Mouse (Mus musculus): ENCODE results near the gene Txndc5. TPM values are rescaled to one million over a fixed set of nuclear protein-coding genes. Genes with fewer than 3 reads are reported as not detected.

Gene Txndc5
- polyA plus RNA-seq, 1 experiment: 331 TPM

DNA sequence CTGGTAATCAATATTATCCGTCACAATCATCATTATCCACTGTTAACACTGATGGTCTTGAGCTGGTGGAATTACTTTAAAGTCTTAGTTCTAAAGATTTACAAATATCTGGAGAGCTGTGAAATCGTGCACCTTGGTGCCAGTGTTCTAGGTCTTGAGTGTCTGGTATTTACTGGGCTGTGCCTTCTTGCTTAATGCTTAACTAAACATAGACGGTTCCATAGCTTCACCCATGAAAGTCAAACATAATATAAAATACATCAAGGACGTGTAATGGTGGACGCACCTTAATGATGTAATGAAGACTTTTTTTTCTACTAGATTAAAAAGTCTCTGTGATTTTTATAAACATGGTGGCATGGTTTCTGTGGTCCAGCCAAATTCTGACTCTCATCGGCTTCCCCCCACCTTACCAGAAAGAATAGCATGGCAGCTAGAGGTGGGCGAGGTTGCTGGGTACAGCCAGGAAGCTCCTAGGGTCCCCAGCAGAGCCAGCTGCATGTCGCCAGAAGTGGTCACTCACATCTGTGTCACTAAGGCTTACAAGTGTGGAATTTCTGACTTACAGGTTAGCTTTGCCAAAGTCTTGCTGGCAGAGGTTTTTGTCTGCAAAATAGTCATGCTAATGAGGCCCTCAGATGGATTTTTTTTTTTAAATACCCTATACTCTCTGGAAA, 16.3 kb upstream of the Txndc5 start:
- Histone ChIP-seq H3K27ac (ENCODE audit: insufficient read depth, low read length) (no peak overlapping the region), H3K4me1 (ENCODE audit: control insufficient read depth, insufficient read depth, low read length) (no peaks in the 10 kb centered on the region), H3K4me3 (ENCODE audit: insufficient read depth, low read length) (no peak overlapping the region)
- TF ChIP-seq CTCF (IDR thresholded peaks at IDR 0.05; ENCODE audit: borderline replicate concordance, insufficient read depth, low read length): no peak
- no peak for TF ChIP-seq POLR2A (IDR thresholded peaks at IDR 0.05; ENCODE audit: low read depth, low read length)

DNA sequence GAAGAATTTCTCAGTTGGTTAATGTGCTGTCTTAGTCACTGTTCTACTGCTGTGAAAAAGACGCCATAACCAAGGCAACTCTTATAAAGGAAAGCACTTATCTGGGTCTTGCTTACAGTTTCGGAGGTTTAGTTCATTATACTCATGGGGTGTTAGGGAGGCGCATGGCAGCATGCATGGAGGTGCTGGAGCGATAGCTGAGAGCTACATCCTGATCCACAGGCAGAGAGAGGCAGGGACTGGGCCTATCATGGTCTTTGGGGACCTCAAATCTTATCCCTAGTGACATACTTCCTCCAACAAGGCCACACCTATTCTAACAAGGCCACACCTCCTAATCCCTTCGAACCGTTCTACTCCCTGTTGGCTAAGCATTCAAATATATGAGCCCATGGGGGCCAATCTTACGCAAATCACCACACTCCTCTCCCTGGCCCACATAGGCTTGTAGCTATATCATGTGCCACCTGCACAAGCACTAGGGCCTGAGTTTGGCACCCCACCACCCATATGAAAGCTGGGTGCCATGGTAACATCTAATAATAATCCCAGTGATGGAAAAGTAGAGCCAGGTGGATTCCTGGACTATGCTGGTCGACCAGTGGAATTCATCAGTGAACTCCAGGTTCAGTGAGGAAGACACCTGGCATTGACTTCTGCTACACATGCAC, 15.0 kb upstream of the Txndc5 start:
- Histone ChIP-seq H3K4me1 (ENCODE audit: control insufficient read depth, insufficient read depth, low read length) (no peaks in the 10 kb centered on the region), H3K27ac (ENCODE audit: insufficient read depth, low read length) (no peak overlapping the region), H3K4me3 (ENCODE audit: insufficient read depth, low read length) (no peak overlapping the region)
- TF ChIP-seq CTCF (IDR thresholded peaks at IDR 0.05; ENCODE audit: borderline replicate concordance, insufficient read depth, low read length) (no peak), POLR2A (IDR thresholded peaks at IDR 0.05; ENCODE audit: low read depth, low read length) (no peak)

DNA sequence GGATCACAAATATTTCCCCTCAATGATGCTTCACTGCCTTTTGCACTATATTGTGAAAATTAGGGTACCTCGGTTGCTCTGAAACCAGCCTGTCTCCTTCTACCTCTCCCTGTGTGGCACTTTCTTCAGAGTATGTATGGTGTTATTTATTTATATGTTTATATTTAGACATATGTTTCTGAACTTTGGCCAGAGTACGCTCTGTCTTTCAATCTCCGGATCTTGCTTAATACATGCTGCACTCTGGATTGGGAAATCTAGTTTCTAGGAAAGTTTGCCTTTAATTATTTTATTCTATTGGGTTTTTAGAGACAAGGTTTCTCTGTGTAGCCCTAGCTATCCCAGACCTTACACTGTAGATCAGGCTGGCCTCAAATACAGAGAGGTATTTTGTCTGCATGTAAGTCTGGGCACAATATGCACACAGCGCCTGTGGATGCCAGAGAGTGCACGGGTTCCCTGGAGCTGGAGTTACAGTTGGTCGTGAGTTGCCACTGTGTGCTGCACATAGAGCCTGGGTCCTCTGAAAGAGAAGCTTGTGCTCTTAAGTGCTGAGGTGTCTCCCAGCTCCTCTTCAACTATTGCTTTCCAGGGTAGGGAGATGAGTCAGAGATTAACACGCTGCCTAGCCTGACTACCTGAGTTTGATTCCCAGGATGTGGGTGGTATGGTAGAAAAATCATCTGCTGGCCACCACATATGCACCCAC, 10.7 kb upstream of the Txndc5 start:
- Histone ChIP-seq H3K27ac (ENCODE audit: insufficient read depth, low read length) (no peak overlapping the region), H3K4me3 (ENCODE audit: insufficient read depth, low read length) (no peak overlapping the region), H3K4me1 (ENCODE audit: control insufficient read depth, insufficient read depth, low read length) (peaks cover 5% of the 10 kb centered on the region; the same call in 1 of the 2 replicates)
- no peak for TF ChIP-seq POLR2A (IDR thresholded peaks at IDR 0.05; ENCODE audit: low read depth, low read length)

DNA sequence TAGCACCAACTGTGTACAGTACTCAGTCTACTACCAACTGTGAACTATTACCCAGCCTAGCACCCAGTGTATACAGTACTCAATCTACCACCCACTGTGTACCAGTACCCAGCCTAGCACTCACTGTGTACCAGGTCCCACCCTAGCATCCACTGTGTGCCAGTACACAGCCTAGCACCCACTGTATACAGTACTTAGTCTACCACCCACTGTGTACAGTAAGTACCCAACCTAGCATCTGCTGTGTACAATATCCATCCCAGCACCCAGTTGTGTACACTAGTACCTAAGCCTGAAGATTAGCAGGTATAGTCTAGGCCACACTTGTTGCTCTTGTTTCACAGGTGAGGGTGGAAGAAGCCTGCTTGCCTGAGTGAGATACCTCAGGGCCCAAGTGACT, 8.9 kb upstream of the Txndc5 start:
- TF ChIP-seq CTCF (IDR thresholded peaks at IDR 0.05; ENCODE audit: borderline replicate concordance, insufficient read depth, low read length) (no peak), POLR2A (IDR thresholded peaks at IDR 0.05; ENCODE audit: low read depth, low read length) (no peak)
- no peak overlapping the region for H3K27ac ChIP-seq (ENCODE audit: insufficient read depth, low read length)
- no peak overlapping the region for H3K4me3 ChIP-seq (ENCODE audit: insufficient read depth, low read length)
- H3K4me1 ChIP-seq (ENCODE audit: control insufficient read depth, insufficient read depth, low read length): peaks cover 7% of the 10 kb centered on the region

DNA sequence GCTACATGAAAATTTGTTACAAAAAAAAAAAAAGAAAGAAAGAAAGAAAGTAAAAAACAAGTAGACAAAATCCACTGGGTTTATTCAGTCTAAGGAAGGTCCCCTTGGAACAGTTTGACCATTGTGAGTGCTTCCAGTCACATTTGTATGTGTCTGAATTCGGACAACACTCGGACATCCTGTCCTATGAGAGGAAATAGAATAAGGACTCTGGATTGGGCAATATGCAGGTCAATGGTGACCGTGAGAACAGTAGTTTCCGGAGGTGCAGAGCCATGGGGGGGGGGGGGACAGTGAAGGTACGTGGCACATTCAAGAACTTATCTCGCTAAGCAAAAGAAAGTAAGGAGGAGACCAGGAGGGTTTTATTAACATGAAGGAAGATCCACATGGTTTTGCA, 6.1 kb upstream of the Txndc5 start:
- TF ChIP-seq CTCF (IDR thresholded peaks at IDR 0.05; ENCODE audit: borderline replicate concordance, insufficient read depth, low read length) (no peak), POLR2A (IDR thresholded peaks at IDR 0.05; ENCODE audit: low read depth, low read length) (no peak)
- H3K27ac ChIP-seq (ENCODE audit: insufficient read depth, low read length): no peak overlapping the region
- H3K4me3 ChIP-seq (ENCODE audit: insufficient read depth, low read length): no peak overlapping the region
- H3K4me1 ChIP-seq (ENCODE audit: control insufficient read depth, insufficient read depth, low read length): peaks cover 7% of the 10 kb centered on the region

DNA sequence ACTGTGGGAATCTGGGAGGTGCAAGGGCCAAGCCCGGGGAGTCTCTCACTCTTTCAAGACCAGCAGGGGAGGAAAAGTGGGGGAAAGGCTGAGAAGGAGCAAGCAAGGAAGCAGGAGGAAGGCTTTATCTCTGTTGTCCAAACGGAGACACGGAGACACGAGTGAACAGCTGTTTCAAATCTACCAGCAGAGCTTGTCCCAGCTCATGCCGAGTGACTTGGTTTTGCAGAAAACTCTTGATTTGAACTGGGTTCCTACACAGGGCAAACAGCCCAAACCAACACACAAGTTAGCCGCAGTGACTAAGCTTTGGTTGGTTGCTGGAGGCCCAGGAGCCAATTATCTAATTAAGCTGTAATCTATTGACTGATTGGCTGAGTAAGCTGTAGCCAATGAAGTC, 5.4 kb upstream of the Txndc5 start:
- Histone ChIP-seq H3K4me1 (ENCODE audit: control insufficient read depth, insufficient read depth, low read length) (peaks cover 7% of the 10 kb centered on the region), H3K27ac (ENCODE audit: insufficient read depth, low read length) (peak overlapping the region; percentile 16; the same call in 1 of the 2 replicates), H3K4me3 (ENCODE audit: insufficient read depth, low read length) (no peak overlapping the region)
- TF ChIP-seq CTCF (IDR thresholded peaks at IDR 0.05; ENCODE audit: borderline replicate concordance, insufficient read depth, low read length): no peak
- no peak for TF ChIP-seq POLR2A (IDR thresholded peaks at IDR 0.05; ENCODE audit: low read depth, low read length)

DNA sequence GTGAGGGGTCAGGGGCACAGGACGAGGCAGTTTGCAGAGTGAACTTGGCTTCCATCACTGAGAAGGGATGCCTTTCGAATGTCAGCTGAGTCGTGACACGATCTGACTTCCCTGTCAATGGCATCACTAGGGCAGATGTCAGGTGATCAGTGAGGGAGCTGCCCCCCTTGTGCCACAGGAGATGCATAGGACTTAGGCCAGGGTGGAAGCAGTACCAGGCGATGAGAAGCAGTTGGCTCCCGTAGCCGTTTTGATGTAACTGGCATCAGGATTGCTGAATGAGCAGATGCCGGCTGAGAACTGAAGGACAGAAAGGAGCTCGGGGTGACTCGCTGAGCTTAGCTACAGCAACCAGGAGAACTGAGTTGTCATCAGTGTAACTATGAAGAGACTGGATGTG, 4.8 kb upstream of the Txndc5 start:
- H3K27ac ChIP-seq (ENCODE audit: insufficient read depth, low read length): 0 out of 2 replicates have a peak overlapping the region, but pooled peaks have one; percentile 16
- no peak for TF ChIP-seq POLR2A (IDR thresholded peaks at IDR 0.05; ENCODE audit: low read depth, low read length)
- TF ChIP-seq CTCF (IDR thresholded peaks at IDR 0.05; ENCODE audit: borderline replicate concordance, insufficient read depth, low read length): no peak
- H3K4me3 ChIP-seq (ENCODE audit: insufficient read depth, low read length): no peak overlapping the region
- peaks cover 7% of the 10 kb centered on the region for H3K4me1 ChIP-seq (ENCODE audit: control insufficient read depth, insufficient read depth, low read length)

DNA sequence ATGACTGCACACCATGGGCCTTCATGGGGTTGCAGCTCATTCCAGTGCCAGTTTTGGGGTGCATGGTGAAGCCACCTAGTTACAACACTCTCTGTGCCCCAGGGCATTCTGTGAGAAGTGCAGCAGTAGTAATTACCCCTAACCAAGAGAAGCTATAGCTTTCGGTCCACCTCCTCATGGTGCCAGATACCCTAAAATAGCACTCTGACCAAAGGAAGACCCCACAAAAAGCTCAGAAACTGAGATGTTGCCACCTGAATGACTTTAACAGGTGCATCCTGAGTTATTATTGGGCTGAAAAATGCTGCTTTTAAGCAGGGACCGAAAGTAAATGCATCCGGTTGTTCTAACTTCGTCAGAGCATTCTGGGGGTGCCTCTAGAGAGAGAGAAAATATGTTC, 2.9 kb upstream of the Txndc5 start:
- no peak for TF ChIP-seq POLR2A (IDR thresholded peaks at IDR 0.05; ENCODE audit: low read depth, low read length)
- TF ChIP-seq CTCF (IDR thresholded peaks at IDR 0.05; ENCODE audit: borderline replicate concordance, insufficient read depth, low read length): no peak
- peaks cover 7% of the 10 kb centered on the region for H3K4me1 ChIP-seq (ENCODE audit: control insufficient read depth, insufficient read depth, low read length)
- H3K27ac ChIP-seq (ENCODE audit: insufficient read depth, low read length): no peak overlapping the region
- no peak overlapping the region for H3K4me3 ChIP-seq (ENCODE audit: insufficient read depth, low read length)

DNA sequence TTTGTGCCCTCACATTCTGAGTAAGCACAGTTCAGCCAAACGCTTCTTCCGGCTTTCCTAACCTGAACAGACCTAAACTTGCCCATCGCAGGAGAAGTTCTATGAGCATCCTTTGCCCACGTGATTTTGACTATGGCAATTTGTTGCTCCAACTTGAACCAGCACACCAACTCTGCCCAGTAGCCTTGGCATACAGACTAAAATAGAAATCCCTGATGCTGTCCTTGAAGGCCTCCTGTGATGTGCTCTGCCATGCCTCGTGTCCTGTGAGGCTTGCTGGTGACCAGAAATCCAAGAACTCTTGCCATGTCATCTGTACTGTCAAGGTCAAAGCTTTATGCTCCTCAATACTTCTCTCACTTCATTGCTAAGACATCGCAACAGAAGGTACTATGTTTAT, 952 bp upstream of the Txndc5 start:
- H3K4me3 ChIP-seq (ENCODE audit: insufficient read depth, low read length): no peak overlapping the region
- no peak overlapping the region for H3K27ac ChIP-seq (ENCODE audit: insufficient read depth, low read length)
- peaks cover 9% of the 10 kb centered on the region for H3K4me1 ChIP-seq (ENCODE audit: control insufficient read depth, insufficient read depth, low read length)
- TF ChIP-seq POLR2A (IDR thresholded peaks at IDR 0.05; ENCODE audit: low read depth, low read length) (no peak), CTCF (IDR thresholded peaks at IDR 0.05; ENCODE audit: borderline replicate concordance, insufficient read depth, low read length) (no peak)
